Mouse (Mus musculus) thymus, adult 2 months (tissue): ENCODE measurements around the gene Tmem178.

Experiments
- CTCF ChIP-seq: fragments of 200-500 bp; IDR thresholded peaks from 2 replicates; pipeline ENCODE4 v1.5.1; 2012; ENCODE audit warnings: mild to moderate bottlenecking, control low read depth, low read length, moderate library complexity, borderline replicate concordance; ENCODE audit not compliant: control insufficient read depth, poor library complexity, insufficient read depth; ENCODE audit errors: extremely low read depth
- POLR2A ChIP-seq: fragments of 200-500 bp; IDR thresholded peaks from 2 replicates; pipeline ENCODE4 v1.6.1; 2012; ENCODE audit warnings: mild to moderate bottlenecking, low read length, control low read depth, moderate library complexity; ENCODE audit not compliant: control insufficient read depth, poor library complexity, insufficient read depth; ENCODE audit errors: extremely low read depth

GRCm38 (mm10) chr17:81004454-81004853, 60.0 kb downstream of the Tmem178 start:
- TF ChIP-seq CTCF (no peak), POLR2A (no peak)
